Mouse (Mus musculus) cortical plate, adult 2 months (tissue): ENCODE results near the gene Rrn3.
"Not testable (repeated sequence)": the region's sequence is repeated elsewhere in the genome, so short reads cannot be mapped to it uniquely, and the experiment has no call there.

Source experiments
- CTCF ChIP-seq: fragments of 200-500 bp; IDR thresholded peaks from 2 replicates; pipeline ENCODE4 v1.5.1; 2011; ENCODE audit warnings: mild to moderate bottlenecking, control low read depth, low read length; ENCODE audit not compliant: insufficient read depth; ENCODE audit errors: extremely low read depth
- POLR2A ChIP-seq: fragments of 200-500 bp; IDR thresholded peaks from 2 replicates; pipeline ENCODE4 v1.6.1; 2011; ENCODE audit warnings: mild to moderate bottlenecking, low read length, control low read depth; ENCODE audit not compliant: insufficient read depth; ENCODE audit errors: extremely low read depth

DNA sequence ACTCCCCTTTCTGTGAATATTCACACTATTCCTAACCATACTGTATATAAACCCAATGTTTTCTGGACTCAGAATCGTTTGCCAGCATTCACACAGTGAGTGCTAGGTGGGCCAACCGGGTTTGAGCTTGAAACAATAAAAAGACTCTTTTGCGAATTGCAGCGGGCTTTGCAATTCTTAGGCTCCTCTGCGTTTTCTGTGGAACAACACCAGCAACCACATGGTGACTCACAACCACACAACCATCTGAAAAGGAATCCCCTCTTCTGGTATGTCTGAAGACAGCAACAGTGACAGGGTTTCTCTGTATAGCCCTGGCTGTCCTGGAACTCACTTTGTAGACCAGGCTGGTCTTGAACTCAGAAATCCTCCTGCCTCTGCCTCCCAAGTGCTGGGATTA is 8.5 kb upstream of the Rrn3 start:
- not testable (repeated sequence) for TF ChIP-seq CTCF, POLR2A
